Mouse (Mus musculus): ENCODE data around the gene Whamm. TPM values are rescaled to one million over a fixed set of nuclear protein-coding genes. Genes with fewer than 3 reads are reported as not detected.

Whamm gene
- total and polyA plus RNA-seq, 3 experiments, result 5.4 to 13.3 (median 13.3) TPM

DNA sequence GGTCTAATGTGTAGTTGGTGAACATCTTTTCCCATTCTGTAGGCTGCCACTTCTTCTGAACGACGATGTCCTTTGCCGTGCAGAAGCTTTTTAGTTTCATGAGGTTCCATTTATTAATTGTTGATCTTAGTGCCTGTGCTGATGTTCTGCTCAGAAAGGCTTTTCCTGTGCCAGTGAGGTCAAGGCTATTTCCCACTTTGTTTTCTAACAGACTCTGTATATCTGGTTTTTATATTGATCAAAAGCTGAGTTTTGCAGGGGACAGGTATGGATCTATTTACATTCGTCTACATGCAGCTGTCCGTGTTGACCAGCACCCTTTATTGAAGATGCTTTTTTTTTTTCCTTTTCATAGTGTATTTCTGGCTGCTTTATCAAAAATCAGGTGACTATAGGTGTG, 8.2 kb downstream of the Whamm start:
- no peak overlapping the region for H3K9ac ChIP-seq (ENCODE audit: insufficient read depth, low read depth)
- H3K36me3 ChIP-seq (replicated peaks in 1 of 2; ENCODE audit: control insufficient read depth in 1 of 2, insufficient read depth in 1 of 2, low read length in 1 of 2), result peaks cover 42 to 65% of the 10 kb centered on the region in 2 experiments
- DNase-seq (ENCODE audit: extremely low read depth), result no peak
- no peaks in the 10 kb centered on the region for H3K27me3 ChIP-seq (replicated peaks)
- dilution Hi-C loops (cut with MboI; ENCODE audit: extremely low pct_ligation_motif_present, extremely low pct_unique_long_range_greater_than_20kb, low sequenced_read_pairs) (no loop called here), in situ Hi-C loops (cut with MboI; ENCODE audit: low pct_ligation_motif_present, low pct_unique_long_range_greater_than_20kb, low sequenced_read_pairs) (no loop called here)
- H3K9me3 ChIP-seq (replicated peaks; ENCODE audit: low read length), result no peaks in the 10 kb centered on the region
- H3K4me2 ChIP-seq (ENCODE audit: insufficient read depth, low read depth, poor library complexity, severe bottlenecking), result no peak overlapping the region
- no peak overlapping the region for H3K27ac ChIP-seq (ENCODE audit: insufficient read depth, low read depth)
- H3K79me2 ChIP-seq (replicated peaks; ENCODE audit: control insufficient read depth, extremely low read depth, insufficient read depth, poor library complexity, severe bottlenecking), result peaks cover 3% of the 10 kb centered on the region
- H3K4me1 ChIP-seq (ENCODE audit: control insufficient read depth in 1 of 2, insufficient read depth in 2 of 2), result peaks cover 0 to 4% of the 10 kb centered on the region in 2 experiments; a peak in 2 of 4 replicates
- no peak overlapping the region for H3K4me3 ChIP-seq (replicated peaks in 1 of 3; ENCODE audit: low read depth in 2 of 3, low read length in 2 of 3, poor library complexity in 1 of 3)
- TF ChIP-seq NELFE (IDR thresholded peaks at IDR 0.05; ENCODE audit: low read depth, low read length) (no peak), MAZ (IDR thresholded peaks at IDR 0.05; ENCODE audit: low read depth, low read length) (no peak)

- dilution Hi-C loops (cut with MboI; ENCODE audit: extremely low pct_ligation_motif_present, extremely low pct_unique_long_range_greater_than_20kb, low sequenced_read_pairs), result no loop called here
- DNase-seq (ENCODE audit: extremely low read depth), result no peak
- Histone ChIP-seq H3K4me3 (replicated peaks in 1 of 3; ENCODE audit: low read depth in 2 of 3, low read length in 2 of 3, poor library complexity in 1 of 3) (no peak overlapping the region), H3K4me2 (ENCODE audit: insufficient read depth, low read depth, poor library complexity, severe bottlenecking) (no peak overlapping the region), H3K27ac (ENCODE audit: insufficient read depth, low read depth) (no peak overlapping the region), H3K79me2 (replicated peaks; ENCODE audit: control insufficient read depth, extremely low read depth, insufficient read depth, poor library complexity, severe bottlenecking) (no peaks in the 10 kb centered on the region; the same call in 1 of the 2 replicates), H3K9me3 (replicated peaks; ENCODE audit: low read length) (peaks cover 13% of the 10 kb centered on the region), H3K9ac (ENCODE audit: insufficient read depth, low read depth) (no peak overlapping the region), H3K36me3 (replicated peaks in 1 of 2; ENCODE audit: control insufficient read depth in 1 of 2, insufficient read depth in 1 of 2, low read length in 1 of 2) (peaks cover 41 to 66% of the 10 kb centered on the region in 2 experiments), H3K27me3 (replicated peaks) (no peaks in the 10 kb centered on the region), H3K4me1 (ENCODE audit: control insufficient read depth in 1 of 2, insufficient read depth in 2 of 2) (no peaks in the 10 kb centered on the region)
- no peak for TF ChIP-seq USF1 (IDR thresholded peaks at IDR 0.05; ENCODE audit: low read depth, low read length)
- peak in 1 of 2 experiments; percentile 30; a peak in 2 of 4 replicates for TF ChIP-seq CTCF (conservative IDR thresholded peaks at IDR 0.05 in 1 of 2, IDR thresholded peaks at IDR 0.05 in 1 of 2; ENCODE audit: low read depth in 2 of 2, low read length in 2 of 2)
- in situ Hi-C loops (cut with MboI; ENCODE audit: low pct_ligation_motif_present, low pct_unique_long_range_greater_than_20kb, low sequenced_read_pairs), result no loop called here
Observed at GRCm38 (mm10) chr7:81583512-81583911, 12.4 kb downstream of the Whamm start.

GRCm38 (mm10) chr7:81585326-81585725, 14.3 kb downstream of the Whamm start:
- peaks cover 13% of the 10 kb centered on the region for H3K9me3 ChIP-seq (replicated peaks; ENCODE audit: low read length)
- no peak overlapping the region for H3K9ac ChIP-seq (ENCODE audit: insufficient read depth, low read depth)
- no peak overlapping the region for H3K4me2 ChIP-seq (ENCODE audit: insufficient read depth, low read depth, poor library complexity, severe bottlenecking)
- TF ChIP-seq MYC (IDR thresholded peaks at IDR 0.05; ENCODE audit: low read depth, low read length) (no peak), POLR2A (IDR thresholded peaks at IDR 0.05; ENCODE audit: low read depth, low read length) (no peak), CHD1 (IDR thresholded peaks at IDR 0.05; ENCODE audit: low read depth, low read length) (no peak), IRF4 (IDR thresholded peaks at IDR 0.05; ENCODE audit: low read depth, low read length) (no peak), UBTF (IDR thresholded peaks at IDR 0.05; ENCODE audit: low read depth, low read length) (no peak), MEF2A (IDR thresholded peaks at IDR 0.05; ENCODE audit: borderline replicate concordance, low read depth, low read length) (no peak), RCOR1 (conservative IDR thresholded peaks at IDR 0.05; ENCODE audit: low read depth, low read length) (no peak), ZKSCAN1 (IDR thresholded peaks at IDR 0.05; ENCODE audit: borderline replicate concordance, low read depth, low read length) (no peak), ZNF384 (IDR thresholded peaks at IDR 0.05; ENCODE audit: low read depth, low read length) (no peak), SMC3 (IDR thresholded peaks at IDR 0.05; ENCODE audit: low read depth, low read length) (no peak), NRF1 (IDR thresholded peaks at IDR 0.05; ENCODE audit: low read depth, low read length) (no peak), RAD21 (IDR thresholded peaks at IDR 0.05; ENCODE audit: low read depth, low read length) (no peak), SIN3A (IDR thresholded peaks at IDR 0.05; ENCODE audit: low read length) (no peak), ETS1 (conservative IDR thresholded peaks at IDR 0.05; ENCODE audit: low read depth, low read length) (no peak)
- no peaks in the 10 kb centered on the region for H3K27me3 ChIP-seq (replicated peaks)
- no peak for DNase-seq (ENCODE audit: extremely low read depth)
- no peak overlapping the region for H3K4me3 ChIP-seq (replicated peaks in 1 of 3; ENCODE audit: low read depth in 2 of 3, low read length in 2 of 3, poor library complexity in 1 of 3)
- no peak overlapping the region for H3K27ac ChIP-seq (ENCODE audit: insufficient read depth, low read depth)
- H3K36me3 ChIP-seq (replicated peaks in 1 of 2; ENCODE audit: control insufficient read depth in 1 of 2, insufficient read depth in 1 of 2, low read length in 1 of 2), result peaks cover 42 to 68% of the 10 kb centered on the region in 2 experiments
- dilution Hi-C loops (cut with MboI; ENCODE audit: extremely low pct_ligation_motif_present, extremely low pct_unique_long_range_greater_than_20kb, low sequenced_read_pairs) (no loop called here), in situ Hi-C loops (cut with MboI; ENCODE audit: low pct_ligation_motif_present, low pct_unique_long_range_greater_than_20kb, low sequenced_read_pairs) (no loop called here)
- H3K4me1 ChIP-seq (ENCODE audit: control insufficient read depth in 1 of 2, insufficient read depth in 2 of 2), result no peaks in the 10 kb centered on the region
- no peaks in the 10 kb centered on the region; the same call in 1 of the 2 replicates for H3K79me2 ChIP-seq (replicated peaks; ENCODE audit: control insufficient read depth, extremely low read depth, insufficient read depth, poor library complexity, severe bottlenecking)

Measured in CH12.LX (cell line).